Mouse (Mus musculus) embryonic fibroblast, embryonic 13.5 days (primary cell): ENCODE data around the gene Rnf115.

Experiments
- CTCF ChIP-seq: IDR thresholded peaks from 2 replicates; pipeline ENCODE4 v1.5.1; 2011; ENCODE audit warnings: mild to moderate bottlenecking, control low read depth, low read length, moderate library complexity, borderline replicate concordance; ENCODE audit not compliant: insufficient read depth
- POLR2A ChIP-seq: IDR thresholded peaks from 2 replicates; pipeline ENCODE4 v1.6.1; 2011; ENCODE audit warnings: low read depth, mild to moderate bottlenecking, control low read depth, low read length, moderate library complexity

- no peak for TF ChIP-seq CTCF
- TF ChIP-seq POLR2A = no peak
These were observed 86.9 kb downstream of the Rnf115 start for GRCm38 (mm10) chr3:96814342-96814741.
